ENCODE assay signal across 9 mouse cellular contexts in the genomic region with DNA sequence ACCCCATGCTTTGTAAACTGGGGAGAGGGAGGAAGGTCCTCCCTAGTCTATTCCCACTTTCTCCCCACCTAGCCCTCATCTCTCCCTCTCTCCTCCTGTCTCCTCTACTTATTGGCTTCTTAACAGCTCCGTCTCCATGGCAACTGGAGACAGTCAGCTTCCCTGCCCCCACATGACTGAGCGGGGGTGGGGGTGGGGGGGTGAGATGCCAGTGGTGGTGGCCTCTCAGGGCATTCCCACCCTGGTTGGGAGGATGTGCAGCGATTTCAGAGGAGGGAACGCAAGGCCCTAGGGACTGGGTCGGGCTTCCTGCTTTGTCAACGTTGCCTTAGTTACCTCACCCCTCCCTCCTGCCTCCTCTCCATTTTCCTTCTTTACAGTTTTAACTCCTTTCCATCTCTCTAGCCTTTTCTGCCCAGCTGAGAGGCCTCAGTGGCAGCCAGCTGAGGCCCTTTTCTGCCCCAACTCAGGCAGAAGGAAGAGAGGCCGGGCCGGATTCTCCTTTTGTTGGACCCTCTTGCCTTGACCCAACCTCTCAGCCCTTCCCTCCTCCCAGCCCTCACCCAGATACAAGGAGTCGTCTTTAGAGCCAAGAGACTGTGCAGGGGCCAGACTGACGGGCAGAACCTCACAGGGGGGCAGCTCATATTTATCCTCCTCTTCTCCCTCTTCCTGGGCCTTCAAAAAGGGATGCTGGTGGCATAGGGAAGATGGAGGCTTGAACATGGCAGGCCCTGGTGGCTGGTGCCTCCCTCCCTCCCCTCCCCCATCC. TPM values are rescaled to one million over a fixed set of nuclear protein-coding genes. Genes with fewer than 3 reads are reported as not detected.
A peak's percentile ranks its signal among the peaks of the same experiment; 100 is the strongest.
DNase-seq lines count a peak whose midpoint lies in the region; ATAC-seq and TF ChIP-seq lines count a peak whose summit lies in the region.
"Had no signal": no experiment of that assay in that cellular context is flagged by ENCODE, and none has a peak within 500 bp of the region (broad histone marks: within the 10 kb centered on the region; RNA-seq: fewer than 3 reads in every experiment).

No protein-coding gene starts in this region.

- peaks cover 23% of the 10 kb centered on the region for H3K4me1 ChIP-seq in testis, adult 2 months (ENCODE audit: control insufficient read depth, insufficient read depth, low read length)
- H3K4me1 ChIP-seq in forebrain, embryonic 16.5 days (replicated peaks; ENCODE audit: control insufficient read depth, insufficient read depth, low read length) = peaks cover 23% of the 10 kb centered on the region
- H3K4me1 ChIP-seq in hindbrain, embryonic 13.5 days (replicated peaks) = peaks cover 41% of the 10 kb centered on the region
- H3K4me1 ChIP-seq in lung, embryonic 16.5 days (replicated peaks; ENCODE audit: control insufficient read depth, insufficient read depth, low read length) = peaks cover 8% of the 10 kb centered on the region
- H3K4me1 ChIP-seq: liver, embryonic 15.5 days had no signal

- TF ChIP-seq CTCF in testis, adult 2 months (IDR thresholded peaks at IDR 0.05; ENCODE audit: control insufficient read depth, insufficient read depth, insufficient replicate concordance, low read depth, low read length) = no peak

- peak overlapping the region; percentile 84 for H3K4me3 ChIP-seq in testis, adult 2 months (ENCODE audit: control insufficient read depth, low read depth, low read length)
- no peak overlapping the region for H3K4me3 ChIP-seq in forebrain, embryonic 16.5 days (replicated peaks; ENCODE audit: low read length)
- H3K4me3 ChIP-seq in hindbrain, embryonic 13.5 days = no peak overlapping the region; the same call in 1 of the 2 replicates
- H3K4me3 ChIP-seq in lung, embryonic 16.5 days (ENCODE audit: low read length) = no peak overlapping the region
- H3K4me3 ChIP-seq: liver, embryonic 15.5 days had no signal

- no peak for DNase-seq in testis, postnatal 14 days (ENCODE audit: low spot score)
- peak; percentile 84 to 89 for DNase-seq in right cerebral cortex, postnatal 10 days (ENCODE audit: low spot score in 2 of 2)
- no peak for DNase-seq in spleen, adult 12 weeks (ENCODE audit: low spot score)
- DNase-seq in adipocyte (ENCODE audit: low spot score) = no peak

- WGBS in forebrain, embryonic 16.5 days = 6% methylated on average over 10 of the region's 10 CpGs
- WGBS in hindbrain, embryonic 13.5 days = 6% methylated on average over 10 of the region's 10 CpGs
- 20% methylated on average over 10 of the region's 10 CpGs for WGBS in lung, embryonic 16.5 days

- no peaks in the 10 kb centered on the region for H3K27me3 ChIP-seq in testis, adult 2 months (ENCODE audit: control insufficient read depth, insufficient read depth, low read length)
- H3K27me3 ChIP-seq in forebrain, embryonic 16.5 days (replicated peaks; ENCODE audit: control insufficient read depth, insufficient read depth, low read length) = no peaks in the 10 kb centered on the region
- no peaks in the 10 kb centered on the region for H3K27me3 ChIP-seq in hindbrain, embryonic 13.5 days
- H3K27me3 ChIP-seq in lung, embryonic 16.5 days (ENCODE audit: control insufficient read depth, insufficient read depth, low read depth, low read length) = no peaks in the 10 kb centered on the region
- H3K27me3 ChIP-seq: liver, embryonic 15.5 days had no signal

- H3K9me3 ChIP-seq in forebrain, embryonic 16.5 days (ENCODE audit: control insufficient read depth, low read length) = no peaks in the 10 kb centered on the region
- H3K9me3 ChIP-seq in hindbrain, embryonic 13.5 days = no peaks in the 10 kb centered on the region
- no peaks in the 10 kb centered on the region for H3K9me3 ChIP-seq in lung, embryonic 16.5 days (ENCODE audit: control insufficient read depth, low read length)
- H3K9me3 ChIP-seq: liver, embryonic 15.5 days had no signal

- no peaks in the 10 kb centered on the region for H3K36me3 ChIP-seq in testis, adult 2 months (ENCODE audit: control insufficient read depth, insufficient read depth, low read length)
- H3K36me3 ChIP-seq in forebrain, embryonic 16.5 days (ENCODE audit: control insufficient read depth, insufficient read depth) = no peaks in the 10 kb centered on the region
- H3K36me3 ChIP-seq in hindbrain, embryonic 13.5 days = no peaks in the 10 kb centered on the region
- H3K36me3 ChIP-seq in lung, embryonic 16.5 days (ENCODE audit: control insufficient read depth, insufficient read depth, low read length) = no peaks in the 10 kb centered on the region
- H3K36me3 ChIP-seq: liver, embryonic 15.5 days had no signal

- H3K9ac ChIP-seq in forebrain, embryonic 16.5 days (replicated peaks; ENCODE audit: low read depth, low read length) = peak overlapping the region; percentile 36
- peak overlapping the region; percentile 47; the same call in 1 of the 2 replicates for H3K9ac ChIP-seq in hindbrain, embryonic 13.5 days
- H3K9ac ChIP-seq in lung, embryonic 16.5 days (ENCODE audit: low read length) = 0 out of 2 replicates have a peak overlapping the region, but pooled peaks have one; percentile 39
- H3K9ac ChIP-seq: liver, embryonic 15.5 days had no signal

- ATAC-seq in forebrain, embryonic 16.5 days = peak; percentile 88
- ATAC-seq in hindbrain, embryonic 13.5 days (ENCODE audit: low FRiP score) = peak; percentile 93
- peak; percentile 53 for ATAC-seq in lung, embryonic 16.5 days (ENCODE audit: low read depth)

- H3K27ac ChIP-seq in testis, adult 2 months (ENCODE audit: control insufficient read depth, insufficient read depth, low read depth, low read length) = peak overlapping the region; percentile 69; the same call in 1 of the 2 replicates
- peak overlapping the region; percentile 88 for H3K27ac ChIP-seq in forebrain, embryonic 16.5 days (ENCODE audit: low read length)
- H3K27ac ChIP-seq in hindbrain, embryonic 13.5 days = peak overlapping the region; percentile 98
- no peak overlapping the region for H3K27ac ChIP-seq in lung, embryonic 16.5 days (ENCODE audit: low read length)
- H3K27ac ChIP-seq: liver, embryonic 15.5 days had no signal

- H3K4me2 ChIP-seq in forebrain, embryonic 16.5 days (ENCODE audit: low read length) = peak overlapping the region; percentile 41
- H3K4me2 ChIP-seq in hindbrain, embryonic 13.5 days = peak overlapping the region; percentile 47
- no peak overlapping the region for H3K4me2 ChIP-seq in lung, embryonic 16.5 days (ENCODE audit: low read depth, low read length)
- H3K4me2 ChIP-seq: liver, embryonic 15.5 days had no signal

- peak; percentile 40; the same call in 1 of the 2 replicates for TF ChIP-seq POLR2A in testis, adult 2 months (IDR thresholded peaks at IDR 0.05; ENCODE audit: control insufficient read depth, low read depth, low read length)

RNA-seq across cellular contexts. Expression of a gene that starts 1.4 kb away (rescaled TPM):
- 76.8 and 77.0 TPM in 2 replicates for polyA plus RNA-seq in testis, adult 2 months (2012; rRNA removed)
- 0.39 and 0.52 TPM in 2 replicates for polyA plus RNA-seq in forebrain, embryonic 16.5 days (2015; fragmentation: Nextera tagmentation; extraction: Ambion mirVana)
- polyA plus RNA-seq in hindbrain, embryonic 13.5 days (2015; fragmentation: Nextera tagmentation; extraction: Ambion mirVana) = 0.41 and 1.0 TPM in 2 replicates
- not detected in 2 replicates for polyA plus RNA-seq in lung, embryonic 16.5 days (2015; fragmentation: Nextera tagmentation; extraction: Ambion mirVana)
- polyA plus RNA-seq: liver, embryonic 15.5 days had no signal

RNA-seq across cellular contexts. Expression of a gene that starts 24.1 kb away (rescaled TPM):
- polyA plus RNA-seq in testis, adult 2 months (2012; rRNA removed) = 1.3 and 4.1 TPM in 2 replicates
- polyA plus RNA-seq in forebrain, embryonic 16.5 days (2015; fragmentation: Nextera tagmentation; extraction: Ambion mirVana) = 4.9 and 5.4 TPM in 2 replicates
- polyA plus RNA-seq in hindbrain, embryonic 13.5 days (2015; fragmentation: Nextera tagmentation; extraction: Ambion mirVana) = 9.2 and 10.2 TPM in 2 replicates
- 75.8 and 82.9 TPM in 2 replicates for polyA plus RNA-seq in lung, embryonic 16.5 days (2015; fragmentation: Nextera tagmentation; extraction: Ambion mirVana)

Comparison
In these comparisons a context has a peak if more than half of its experiments do, and no peak if none do; other contexts are left out.
1. DNase-seq: peak in right cerebral cortex, postnatal 10 days (2 of 2); none in testis, postnatal 14 days (single experiment), spleen, adult 12 weeks (single experiment) and adipocyte (single experiment).
2. RNA of a gene that starts 1.4 kb away (polyA plus RNA-seq): 76.8 to 77.0 TPM in testis, adult 2 months; 0.41 to 1.0 TPM in hindbrain, embryonic 13.5 days, 0.39 to 0.52 TPM in forebrain, embryonic 16.5 days and not detected in lung, embryonic 16.5 days; every median in the first group is over 10 times any median in the second.
3. Peak in every context shown above with its lines, with median percentiles within 50 percentile points of each other: ATAC-seq and H3K9ac ChIP-seq.